Mouse (Mus musculus) heart, postnatal 0 days (tissue): ENCODE results near the gene Aldh9a1.

ENCODE experiments used
- CTCF ChIP-seq: IDR thresholded peaks from 2 replicates; pipeline ENCODE4 v1.5.1; 2016; ENCODE audit warnings: antibody characterized with exemption, control low read depth, low read depth
- EP300 ChIP-seq: IDR thresholded peaks from 2 replicates; pipeline ENCODE4 v1.6.1; 2016; ENCODE audit warnings: antibody characterized with exemption, low read depth

- TF ChIP-seq CTCF (no peak), EP300 (no peak)
These were observed 38.0 kb downstream of the Aldh9a1 start for GRCm38 (mm10) chr1:167387796-167388195.
